Mouse (Mus musculus) midbrain, embryonic 11.5 days (tissue): ENCODE measurements around the gene Def8. TPM values are rescaled to one million over a fixed set of nuclear protein-coding genes. Genes with fewer than 3 reads are reported as not detected.
"Not testable (repeated sequence)": the region's sequence is repeated elsewhere in the genome, so short reads cannot be mapped to it uniquely, and the experiment has no call there.

ENCODE experiments used
- ATAC-seq: fragments of 200-750 bp; cut with Nextera tagmentation; 2 replicates; pipeline ENCODE4 v1.8.0; 2017; ENCODE audit warnings: moderate TSS enrichment, moderate library complexity; ENCODE audit not compliant: low FRiP score
- DNase-seq: peaks from one replicate; pipeline ENCODE4 v3.0.0; 2015; ENCODE audit warnings: low spot score; ENCODE audit errors: missing footprints
- H3K27ac ChIP-seq: fragments of 300-500 bp; sonication (generic); 2 replicates; pipeline ENCODE4 v1.5.1; 2014; ENCODE audit warnings: low read depth, low read length
- H3K27me3 ChIP-seq: fragments of 300-500 bp; sonication (generic); 2 replicates; pipeline ENCODE4 v1.6.1; 2014; ENCODE audit warnings: mild to moderate bottlenecking, low read length, moderate library complexity, mixed read lengths; ENCODE audit not compliant: control insufficient read depth, insufficient read depth
- H3K36me3 ChIP-seq: fragments of 300-500 bp; sonication (generic); 2 replicates; pipeline ENCODE4 v1.6.1; 2014; ENCODE audit warnings: mild to moderate bottlenecking, low read length, moderate library complexity, mixed read lengths; ENCODE audit not compliant: control insufficient read depth, insufficient read depth
- H3K4me1 ChIP-seq: fragments of 300-500 bp; sonication (generic); 2 replicates; pipeline ENCODE4 v1.6.1; 2014; ENCODE audit warnings: low read length; ENCODE audit not compliant: control insufficient read depth, insufficient read depth
- H3K4me2 ChIP-seq: fragments of 300-500 bp; sonication (generic); 2 replicates; pipeline ENCODE4 v1.6.1; 2014; ENCODE audit warnings: mild to moderate bottlenecking, moderate library complexity
- H3K4me3 ChIP-seq: fragments of 300-500 bp; sonication (generic); 2 replicates; pipeline ENCODE4 v1.5.1; 2014; ENCODE audit warnings: low read depth, low read length
- H3K9ac ChIP-seq: fragments of 300-500 bp; sonication (generic); 2 replicates; pipeline ENCODE4 v1.6.1; 2014; ENCODE audit warnings: low read length
- H3K9me3 ChIP-seq: fragments of 300-500 bp; sonication (generic); 2 replicates; pipeline ENCODE4 v1.6.1; 2016; ENCODE audit warnings: low read length; ENCODE audit not compliant: control insufficient read depth
- WGBS: fragments of 180-500 bp; shearing (Covaris S2); extraction: QIAGEN DNeasy Blood & Tissue Kit; methylation state at CpG from one replicate; pipeline ENCODE4 v1.1.7; 2014; 5-methylcytosine and 5-hydroxymethylcytosine counted together
- polyA plus RNA-seq: library from polyadenylated mRNA; unstranded; fragments of >200 nt; fragmentation: Nextera tagmentation; extraction: Ambion mirVana; gene quantifications from 2 replicates; pipeline ENCODE4 v1.2.1, GENCODE M21; 2014

The Def8 gene
- polyA plus RNA-seq, 1 experiment from 2014 or later: 35.3 TPM

DNA sequence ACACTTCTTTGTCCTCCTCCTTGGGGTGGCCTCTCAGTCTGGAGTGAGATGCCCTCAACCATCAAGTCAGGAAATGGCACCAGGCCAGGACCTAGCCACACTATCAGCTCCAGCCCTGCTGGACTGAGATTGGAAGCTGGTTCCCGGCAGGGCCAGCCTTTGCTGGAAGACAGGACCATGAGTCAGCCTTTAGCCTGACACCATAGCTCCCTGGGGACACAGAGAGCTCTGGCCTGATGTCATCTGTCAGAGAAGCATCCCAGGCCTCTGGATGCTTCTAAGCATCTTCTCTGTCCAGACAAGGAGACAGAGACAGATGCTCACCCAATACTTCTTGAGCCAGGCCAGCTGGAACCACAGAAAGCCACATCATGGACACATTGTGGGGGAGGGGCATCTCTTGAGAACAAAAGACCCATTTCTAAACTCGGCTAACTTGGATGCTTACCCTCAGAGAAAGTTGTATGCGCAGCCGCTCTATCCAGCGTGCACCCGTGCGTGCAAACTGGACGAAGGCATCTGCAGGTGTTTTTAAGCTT lies 13.2 kb upstream of the Def8 start:
- H3K4me2 ChIP-seq: peak overlapping the region; percentile 64
- peak overlapping the region; percentile 87 for H3K27ac ChIP-seq

DNA sequence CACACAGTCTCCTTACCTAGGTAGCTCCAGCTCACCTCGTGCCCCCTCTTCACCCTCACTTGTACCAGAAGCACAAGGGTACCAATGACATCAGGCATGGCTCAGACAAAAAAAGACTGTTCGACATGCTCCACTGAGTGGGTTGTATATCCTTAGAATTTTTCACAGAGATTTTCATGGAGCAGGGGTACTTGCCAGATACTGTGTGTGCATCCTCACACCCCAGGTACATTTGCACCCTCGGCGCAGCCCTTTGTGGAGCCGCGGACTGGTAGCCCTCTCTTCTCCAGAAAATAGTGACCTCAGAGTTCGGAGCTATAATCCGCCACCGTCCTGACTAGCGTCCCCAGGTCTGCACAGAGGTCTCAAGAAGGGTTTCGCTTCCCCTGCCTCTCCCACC lies 12.5 kb upstream of the Def8 start:
- H3K9me3 ChIP-seq: no peaks in the 10 kb centered on the region
- ATAC-seq: peak; percentile 31
- peak overlapping the region; percentile 89 for H3K9ac ChIP-seq
- no peak for DNase-seq
- peak overlapping the region; percentile 87 for H3K27ac ChIP-seq
- peak overlapping the region; percentile 66 for H3K4me3 ChIP-seq
- WGBS: 5% methylated on average over 11 of the region's 11 CpGs
- peak overlapping the region; percentile 64 for H3K4me2 ChIP-seq
- peaks cover 5% of the 10 kb centered on the region for H3K27me3 ChIP-seq
- H3K36me3 ChIP-seq: no peaks in the 10 kb centered on the region
- H3K4me1 ChIP-seq: peaks cover 29% of the 10 kb centered on the region

More for the DNA sequence above, 13.2 kb upstream of the Def8 start:
- 44% methylated on average over 8 of the region's 8 CpGs for WGBS
- peak overlapping the region; percentile 66 for H3K4me3 ChIP-seq
- H3K27me3 ChIP-seq: peaks cover 5% of the 10 kb centered on the region
- H3K4me1 ChIP-seq: peaks cover 29% of the 10 kb centered on the region
- peak overlapping the region; percentile 89 for H3K9ac ChIP-seq
- peak; percentile 94 for DNase-seq
- no peak for ATAC-seq
- H3K36me3 ChIP-seq: no peaks in the 10 kb centered on the region
- H3K9me3 ChIP-seq: no peaks in the 10 kb centered on the region

DNA sequence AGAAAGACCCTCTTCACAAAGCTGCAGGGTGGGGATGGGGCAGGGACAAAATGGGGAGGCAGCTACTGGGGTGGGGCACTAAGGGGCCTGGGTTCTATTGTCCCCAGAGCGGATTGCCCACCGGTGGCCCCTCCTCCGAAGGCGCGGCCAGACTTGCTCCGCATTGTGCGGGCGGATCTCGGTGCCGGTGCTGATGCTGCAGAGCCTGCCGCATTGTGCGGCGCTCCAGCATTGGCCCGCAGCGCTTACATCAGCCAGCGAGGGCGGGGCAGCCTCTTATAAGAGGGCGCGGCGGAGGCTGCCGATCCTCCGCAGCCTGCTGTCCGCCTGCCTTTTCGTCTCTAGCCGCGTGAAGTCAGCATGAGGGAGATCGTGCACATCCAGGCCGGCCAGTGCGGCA lies 12.1 kb upstream of the Def8 start, which contains the start of gene Tubb3:
Gene Tubb3, plus strand, starts transcription at position 179 of the 400 bp plus-strand sequence.
- DNase-seq: peak; percentile 99

DNA sequence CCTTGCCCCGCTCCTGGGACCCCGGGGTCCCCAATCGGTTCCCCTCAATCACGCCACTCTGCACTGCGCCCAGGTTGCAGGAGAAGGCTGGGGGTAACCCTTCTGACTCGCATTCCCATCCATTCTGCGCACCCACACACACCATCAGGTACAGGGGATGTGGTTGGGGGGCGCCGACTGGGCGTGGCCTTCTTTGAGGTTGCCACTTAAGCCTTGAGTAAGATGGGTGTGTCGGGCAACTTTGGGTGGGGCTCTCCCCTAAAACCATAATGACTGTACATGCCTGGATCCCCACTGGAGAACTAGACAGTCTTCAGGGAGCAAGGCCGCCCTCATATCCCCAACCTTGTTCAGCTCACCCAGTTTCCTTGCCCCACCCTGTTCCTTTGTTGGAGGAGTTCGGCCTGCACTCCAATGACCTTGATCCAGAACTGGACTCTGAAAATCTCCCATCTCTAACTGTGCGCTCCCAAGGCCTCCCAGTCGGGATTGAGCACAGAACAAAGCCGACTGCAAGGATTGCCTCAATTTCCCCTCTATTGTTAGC lies 11.5 kb upstream of the Def8 start:
- peak; percentile 94 for DNase-seq
- peaks cover 31% of the 10 kb centered on the region for H3K4me1 ChIP-seq
- WGBS: 4% methylated on average over 16 of the region's 16 CpGs

More for the DNA sequence above, 12.1 kb upstream of the Def8 start, which contains the start of gene Tubb3:
- H3K9ac ChIP-seq: peak within 1 kb of the TSS; percentile 89
- 0% methylated on average over 28 of the region's 29 CpGs for WGBS
- H3K27ac ChIP-seq: peak within 1 kb of the TSS; percentile 89
- peaks cover 29% of the 10 kb centered on the region for H3K4me1 ChIP-seq
- H3K4me3 ChIP-seq: peak within 1 kb of the TSS; percentile 66
- peak; percentile 91 for ATAC-seq
- peaks cover 5% of the 10 kb centered on the region for H3K27me3 ChIP-seq
- H3K4me2 ChIP-seq: peak within 1 kb of the TSS; percentile 64
- H3K9me3 ChIP-seq: no peaks in the 10 kb centered on the region
- no peaks in the 10 kb centered on the region for H3K36me3 ChIP-seq

DNA sequence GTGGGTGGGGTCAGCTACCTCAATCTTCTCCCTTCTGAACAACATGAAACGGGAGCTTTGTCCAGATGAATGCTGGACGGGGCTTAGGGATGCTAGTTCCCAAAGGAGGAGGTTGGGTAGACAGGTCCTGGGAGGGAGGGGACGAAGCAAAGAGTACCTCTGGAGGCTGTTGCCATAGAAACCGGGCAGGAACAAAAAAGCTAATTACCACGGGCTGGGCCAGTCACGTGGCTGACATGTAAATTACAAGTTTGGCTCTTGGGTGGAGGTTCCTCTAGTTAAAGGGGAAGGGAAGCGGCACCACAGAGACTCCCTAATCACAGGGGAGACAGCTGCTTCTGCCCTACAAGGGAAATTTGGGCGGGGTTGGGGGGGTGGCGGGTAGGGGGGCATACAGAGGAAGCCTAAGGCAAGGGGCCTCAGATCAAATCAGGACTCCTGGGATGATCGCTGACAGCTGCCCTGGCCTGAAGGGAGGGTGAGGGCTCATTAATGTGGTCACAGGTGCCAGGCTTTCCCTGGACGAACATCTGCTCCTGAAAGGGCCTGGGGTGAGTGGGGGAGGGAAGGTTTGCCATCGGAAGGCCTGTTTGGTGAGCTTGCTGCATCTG lies 10.7 kb upstream of the Def8 start:
- 0% methylated on average over 12 of the region's 12 CpGs for WGBS
- peak; percentile 96 for DNase-seq
- Histone ChIP-seq H3K36me3 (no peaks in the 10 kb centered on the region), H3K9me3 (no peaks in the 10 kb centered on the region), H3K27ac (peak overlapping the region; percentile 89), H3K27me3 (peaks cover 5% of the 10 kb centered on the region), H3K4me1 (peaks cover 31% of the 10 kb centered on the region), H3K4me2 (peak overlapping the region; percentile 64), H3K4me3 (peak overlapping the region; percentile 66), H3K9ac (peak overlapping the region; percentile 89)
- peak; percentile 55 for ATAC-seq

More for the DNA sequence above, 11.5 kb upstream of the Def8 start:
- ATAC-seq: peak; percentile 36
- no peaks in the 10 kb centered on the region for H3K36me3 ChIP-seq
- H3K27me3 ChIP-seq: peaks cover 5% of the 10 kb centered on the region
- H3K9me3 ChIP-seq: no peaks in the 10 kb centered on the region
- H3K4me3 ChIP-seq: peak overlapping the region; percentile 66
- H3K27ac ChIP-seq: peak overlapping the region; percentile 89
- H3K4me2 ChIP-seq: peak overlapping the region; percentile 64
- peak overlapping the region; percentile 89 for H3K9ac ChIP-seq

DNA sequence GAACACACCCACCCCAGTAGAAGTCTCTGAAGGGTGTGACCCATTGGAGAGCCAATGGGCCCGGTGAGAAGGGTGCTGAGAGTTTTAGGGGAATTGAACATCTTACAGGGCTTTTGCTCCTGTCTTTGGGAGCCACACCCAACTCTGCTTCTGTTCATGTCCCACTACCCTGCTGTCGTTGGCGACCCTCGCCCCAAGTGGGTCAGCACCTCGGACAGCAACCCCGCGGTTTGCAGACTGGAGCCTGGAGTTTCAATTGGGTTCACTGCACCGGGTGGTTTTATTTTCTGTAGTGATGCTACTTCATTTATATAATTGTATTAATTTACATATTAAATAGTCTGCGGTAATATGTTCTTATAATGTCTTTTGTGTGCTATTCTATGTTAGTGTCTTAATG lies 9.1 kb upstream of the Def8 start:
- Histone ChIP-seq H3K9me3 (no peaks in the 10 kb centered on the region), H3K4me3 (peak overlapping the region; percentile 66), H3K9ac (peak overlapping the region; percentile 59), H3K27me3 (peaks cover 5% of the 10 kb centered on the region), H3K27ac (no peak overlapping the region; the same call in 1 of the 2 replicates), H3K36me3 (peaks cover 8% of the 10 kb centered on the region; the same call in 1 of the 2 replicates), H3K4me2 (peak overlapping the region; percentile 64), H3K4me1 (peaks cover 28% of the 10 kb centered on the region)
- ATAC-seq: no peak
- 18% methylated on average over 9 of the region's 9 CpGs for WGBS
- DNase-seq: peak; percentile 93

DNA sequence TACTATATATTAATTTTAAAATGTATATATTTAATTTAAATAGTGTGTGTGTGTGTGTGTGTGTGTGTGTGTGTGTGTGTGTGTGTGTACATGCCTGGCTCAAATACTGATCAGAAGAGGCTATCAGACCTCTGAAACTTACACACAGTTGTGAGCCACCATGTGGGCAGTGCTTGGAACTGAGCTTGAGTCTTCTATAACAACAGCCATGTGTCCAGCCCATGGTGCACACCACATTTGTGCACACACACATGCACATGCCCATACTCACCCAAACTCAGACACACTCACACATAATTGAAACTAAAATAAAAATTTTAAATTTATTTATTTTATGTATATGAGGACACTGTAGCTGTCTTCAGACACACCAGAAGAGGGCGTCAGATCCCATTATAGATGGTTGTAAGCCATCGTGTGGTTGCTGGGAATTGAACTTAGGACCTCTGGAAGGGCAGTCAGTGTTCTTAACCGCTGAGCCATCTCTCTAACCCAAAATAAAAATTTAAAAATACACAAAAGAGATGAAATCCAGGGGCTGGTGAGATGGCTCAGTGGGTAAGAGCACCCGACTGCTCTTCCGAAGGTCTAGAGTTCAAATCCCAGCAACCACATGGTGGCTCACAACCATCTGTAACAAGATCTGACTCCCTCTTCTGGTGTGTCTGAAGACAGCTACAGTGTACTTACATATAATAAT lies 8.2 kb upstream of the Def8 start:
- 88% methylated on average over 5 of the region's 5 CpGs for WGBS

DNA sequence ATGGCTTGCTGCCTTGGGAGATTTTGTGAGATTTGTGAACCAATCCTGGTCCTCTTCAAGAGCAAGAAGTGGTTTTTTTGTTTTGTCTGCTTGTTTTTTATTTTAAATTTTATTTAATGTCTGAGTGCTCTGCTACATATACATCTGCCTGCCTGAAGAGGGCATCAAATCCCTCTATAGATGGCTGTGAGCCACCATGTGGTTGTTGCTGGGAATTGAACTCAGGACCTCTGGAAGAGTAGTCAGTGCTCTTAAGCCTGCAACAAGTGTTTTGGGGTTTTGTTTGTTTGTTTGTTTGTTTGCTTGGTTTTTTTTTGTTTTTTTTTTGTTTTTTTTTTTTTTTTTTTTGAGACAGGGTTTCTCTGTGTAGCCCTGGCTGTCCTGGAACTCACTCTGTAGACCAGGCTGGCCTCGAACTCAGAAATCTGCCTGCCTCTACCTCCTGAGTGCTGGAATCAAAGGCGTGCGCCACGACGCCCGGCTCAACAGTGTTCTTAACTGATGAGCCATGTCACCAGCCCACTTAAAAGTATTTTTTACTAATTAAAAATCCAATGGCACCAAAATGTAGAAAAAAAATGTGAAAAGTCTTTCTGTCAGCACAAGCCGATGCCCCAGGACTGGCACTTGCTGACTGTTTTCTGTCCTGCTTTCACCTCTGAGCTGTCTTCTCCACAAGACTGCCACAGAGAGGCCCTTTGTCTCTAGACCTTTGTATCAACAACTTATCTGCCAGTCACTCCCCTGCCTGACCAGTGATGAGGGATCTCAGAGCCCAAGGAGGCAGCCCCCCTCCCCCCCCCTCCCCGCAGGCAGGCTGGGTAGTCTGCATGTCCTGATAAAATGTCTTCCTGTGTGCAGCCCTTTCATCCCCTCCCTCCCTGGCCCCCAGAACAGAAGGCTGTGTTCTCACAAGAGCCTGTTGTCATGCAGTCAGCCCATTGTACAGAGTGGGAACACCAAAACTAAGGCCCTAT lies 7.1 kb upstream of the Def8 start:
- Histone ChIP-seq H3K27me3 (peaks cover 3% of the 10 kb centered on the region), H3K9ac (no peak overlapping the region), H3K4me2 (peak overlapping the region; percentile 31; the same call in 1 of the 2 replicates), H3K27ac (no peak overlapping the region), H3K9me3 (no peaks in the 10 kb centered on the region), H3K4me3 (0 out of 2 replicates have a peak overlapping the region, but pooled peaks have one; percentile 0), H3K4me1 (peaks cover 16% of the 10 kb centered on the region), H3K36me3 (peaks cover 17% of the 10 kb centered on the region; the same call in 1 of the 2 replicates)
- DNase-seq: peak; percentile 83
- WGBS: 85% methylated on average over 8 of the region's 8 CpGs
- no peak for ATAC-seq

More for the DNA sequence above, 8.2 kb upstream of the Def8 start:
- DNase-seq: peak; percentile 84
- H3K36me3 ChIP-seq, ATAC-seq, H3K27ac ChIP-seq, H3K9me3 ChIP-seq, H3K27me3 ChIP-seq, H3K9ac ChIP-seq: not testable (repeated sequence)
- peak overlapping the region; percentile 64 for H3K4me2 ChIP-seq
- peaks cover 22% of the 10 kb centered on the region for H3K4me1 ChIP-seq
- peak overlapping the region; percentile 66; the same call in 1 of the 2 replicates for H3K4me3 ChIP-seq
